Mouse (Mus musculus): ENCODE measurements around the gene Cldn7.

- no peak for TF ChIP-seq CTCF (conservative IDR thresholded peaks at IDR 0.05; ENCODE audit: low read length)
- TF ChIP-seq POU5F1 (IDR thresholded peaks at IDR 0.05; ENCODE audit: borderline replicate concordance, low read length), result no peak
Observed at GRCm38 (mm10) chr11:69996161-69997061, 31.8 kb downstream of the Cldn7 start.
